Mouse (Mus musculus) lung, postnatal 0 days (tissue): Measurements from ENCODE around the gene Bco2.

ENCODE experiments used
- CTCF ChIP-seq: IDR thresholded peaks from 2 replicates; pipeline ENCODE4 v1.5.1; 2016; ENCODE audit warnings: antibody characterized with exemption, mild to moderate bottlenecking
- EP300 ChIP-seq: IDR thresholded peaks from 2 replicates; pipeline ENCODE4 v1.6.1; 2016; ENCODE audit warnings: antibody characterized with exemption, mild to moderate bottlenecking, control low read depth

GRCm38 (mm10) chr9:50555094-50555446 lies at the start of gene Bco2:
- no peak for TF ChIP-seq CTCF
- no peak for TF ChIP-seq EP300
